Mouse (Mus musculus) ES-E14 (cell line): ENCODE measurements at regions not wholly inside any gene's neighbourhood (a gene's known extent, or its start where the extent isn't known, plus 50 kb on each side); places are given as distances from the start of the nearest gene placed in this dataset.
"Not testable (repeated sequence)": the region's sequence is repeated elsewhere in the genome, so short reads cannot be mapped to it uniquely, and the experiment has no call there.

Experiments used
- DNase-seq: peaks from one replicate; pipeline ENCODE4 v3.0.0-alpha.2; 2013; ENCODE audit warnings: low read depth, low spot score
- H3K27ac ChIP-seq: 2 replicates; pipeline ENCODE4 v1.5.1; 2012; ENCODE audit warnings: low read depth, mild to moderate bottlenecking, low read length, moderate library complexity, mixed read lengths; ENCODE audit not compliant: poor library complexity, insufficient read depth, severe bottlenecking
- H3K36me3 ChIP-seq: 2 replicates; pipeline ENCODE4 v1.6.1; 2012; ENCODE audit warnings: mild to moderate bottlenecking, low read length, moderate library complexity, mixed read lengths; ENCODE audit not compliant: control insufficient read depth, poor library complexity, insufficient read depth, severe bottlenecking
- H3K4me1 ChIP-seq, 2 experiments: fragments of 150-350 bp in 1 of 2; sonication (generic) in 1 of 2; 2 replicates each; pipeline ENCODE4 v1.6.1; 2012; ENCODE audit warnings: low read length in 2 of 2, mild to moderate bottlenecking in 1 of 2, mixed read lengths in 1 of 2; ENCODE audit not compliant: control insufficient read depth in 2 of 2, insufficient read depth in 2 of 2, poor library complexity in 1 of 2
- H3K4me3 ChIP-seq, 2 experiments: fragments of 150-350 bp in 1 of 2; sonication (generic) in 1 of 2; 2 replicates each; pipeline ENCODE4 v1.5.1; 2012; ENCODE audit warnings: low read length in 2 of 2, low read depth in 1 of 2, mild to moderate bottlenecking in 1 of 2, mixed read lengths in 1 of 2; ENCODE audit not compliant: insufficient read depth in 1 of 2, poor library complexity in 1 of 2, severe bottlenecking in 1 of 2
- H3K9ac ChIP-seq: 2 replicates; pipeline ENCODE4 v1.6.1; 2012; ENCODE audit warnings: low read depth, mild to moderate bottlenecking, low read length, mixed read lengths; ENCODE audit not compliant: poor library complexity, insufficient read depth, severe bottlenecking
- H3K9me3 ChIP-seq: fragments of 150-350 bp; sonication (generic); 2 replicates; pipeline ENCODE4 v1.6.1; 2012; ENCODE audit warnings: low read depth, mild to moderate bottlenecking, low read length; ENCODE audit not compliant: control insufficient read depth, insufficient read depth
- CHD2 ChIP-seq: IDR thresholded peaks from 2 replicates; pipeline ENCODE4 v1.6.1; 2014; ENCODE audit warnings: mild to moderate bottlenecking, low read depth, low read length, inconsistent platforms
- HCFC1 ChIP-seq: IDR thresholded peaks from 2 replicates; pipeline ENCODE4 v1.6.1; 2012; ENCODE audit warnings: low read length, inconsistent platforms, borderline replicate concordance; ENCODE audit not compliant: insufficient read depth
- MAFK ChIP-seq: IDR thresholded peaks from 2 replicates; pipeline ENCODE4 v1.6.1; 2014; ENCODE audit warnings: mild to moderate bottlenecking, low read depth, low read length, inconsistent platforms; ENCODE audit not compliant: insufficient read depth
- ZC3H11A ChIP-seq: IDR thresholded peaks from 2 replicates; pipeline ENCODE4 v1.6.1; 2012; ENCODE audit warnings: low read depth, mild to moderate bottlenecking, inconsistent platforms, low read length, borderline replicate concordance
- ZNF384 ChIP-seq: IDR thresholded peaks from 2 replicates; pipeline ENCODE4 v1.6.1; 2012; ENCODE audit warnings: low read depth, low read length, inconsistent platforms
- in situ Hi-C, 2 experiments: fragments of 600-800 bp; cut with MboI; formaldehyde crosslinking; loops; one replicate each; pipeline ENCODE4 v1.15.1; 2025; ENCODE audit warnings: low sequenced_read_pairs in 2 of 2, inconsistent platforms in 1 of 2; ENCODE audit not compliant: unreplicated experiment in 2 of 2

- TF ChIP-seq CHD2 (no peak), ZNF384 (no peak), ZC3H11A (no peak), HCFC1 (no peak), MAFK (no peak)
- in situ Hi-C loops = no loop called here
- H3K4me3 ChIP-seq = no peak overlapping the region
- no peak for DNase-seq
- no peaks in the 10 kb centered on the region for H3K9me3 ChIP-seq
- no peak overlapping the region for H3K9ac ChIP-seq
- H3K27ac ChIP-seq = no peak overlapping the region
- H3K36me3 ChIP-seq = no peaks in the 10 kb centered on the region
- H3K4me1 ChIP-seq = no peaks in the 10 kb centered on the region; a peak in 1 of 4 replicates
Measured at GRCm38 (mm10) chr4:131177889-131178288, 233.7 kb downstream of the Matn1 start.

DNA sequence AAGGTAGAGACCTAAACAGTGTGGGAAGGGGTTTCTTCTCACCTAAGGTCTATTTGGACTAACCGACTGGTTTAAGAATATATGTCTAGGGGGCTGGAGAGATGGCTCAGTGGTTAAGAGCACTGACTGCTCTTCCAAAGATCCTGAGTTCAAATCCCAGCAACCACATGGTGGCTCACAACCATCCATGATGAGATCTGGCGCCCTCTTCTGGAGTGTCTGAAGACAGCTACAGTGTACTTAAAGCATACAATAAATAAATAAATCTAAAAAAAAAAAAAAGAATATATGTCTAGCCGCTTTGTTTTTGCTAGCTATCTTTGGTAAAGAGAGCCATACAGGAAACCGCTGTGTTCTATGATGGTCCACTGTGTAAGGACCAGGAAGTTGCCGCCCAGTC lies 234.5 kb downstream of the Matn1 start:
- in situ Hi-C loops, H3K9me3 ChIP-seq, H3K9ac ChIP-seq, H3K36me3 ChIP-seq, H3K4me1 ChIP-seq, DNase-seq, H3K4me3 ChIP-seq, H3K27ac ChIP-seq: not testable (repeated sequence)

DNA sequence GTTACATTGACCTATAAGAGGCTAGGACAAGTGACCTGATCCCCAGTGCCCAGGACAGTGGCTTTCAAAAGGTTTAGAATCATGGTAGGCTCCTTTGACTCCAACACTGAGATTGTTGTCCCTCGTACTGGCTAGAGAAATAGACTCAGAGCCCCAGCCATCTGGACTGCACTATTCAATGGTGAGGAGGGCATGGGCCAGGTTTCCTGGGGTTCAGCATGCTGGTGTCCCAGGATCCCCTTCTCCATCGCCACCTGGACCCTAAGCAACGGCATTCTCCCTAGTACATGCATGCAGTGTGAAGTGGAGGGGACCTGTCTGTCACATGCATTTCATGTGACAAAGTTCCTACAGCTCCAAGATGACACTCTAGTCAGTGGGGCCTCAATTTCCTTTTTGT lies 243.9 kb downstream of the Matn1 start:
- Histone ChIP-seq H3K27ac (no peak overlapping the region), H3K9me3 (no peaks in the 10 kb centered on the region), H3K36me3 (no peaks in the 10 kb centered on the region), H3K9ac (no peak overlapping the region), H3K4me1 (no peaks in the 10 kb centered on the region), H3K4me3 (no peak overlapping the region)
- no peak for DNase-seq
- in situ Hi-C loops = no loop called here
- no peak for TF ChIP-seq ZNF384
- no peak for TF ChIP-seq MAFK
- TF ChIP-seq HCFC1 = no peak
- no peak for TF ChIP-seq CHD2
- no peak for TF ChIP-seq ZC3H11A

DNA sequence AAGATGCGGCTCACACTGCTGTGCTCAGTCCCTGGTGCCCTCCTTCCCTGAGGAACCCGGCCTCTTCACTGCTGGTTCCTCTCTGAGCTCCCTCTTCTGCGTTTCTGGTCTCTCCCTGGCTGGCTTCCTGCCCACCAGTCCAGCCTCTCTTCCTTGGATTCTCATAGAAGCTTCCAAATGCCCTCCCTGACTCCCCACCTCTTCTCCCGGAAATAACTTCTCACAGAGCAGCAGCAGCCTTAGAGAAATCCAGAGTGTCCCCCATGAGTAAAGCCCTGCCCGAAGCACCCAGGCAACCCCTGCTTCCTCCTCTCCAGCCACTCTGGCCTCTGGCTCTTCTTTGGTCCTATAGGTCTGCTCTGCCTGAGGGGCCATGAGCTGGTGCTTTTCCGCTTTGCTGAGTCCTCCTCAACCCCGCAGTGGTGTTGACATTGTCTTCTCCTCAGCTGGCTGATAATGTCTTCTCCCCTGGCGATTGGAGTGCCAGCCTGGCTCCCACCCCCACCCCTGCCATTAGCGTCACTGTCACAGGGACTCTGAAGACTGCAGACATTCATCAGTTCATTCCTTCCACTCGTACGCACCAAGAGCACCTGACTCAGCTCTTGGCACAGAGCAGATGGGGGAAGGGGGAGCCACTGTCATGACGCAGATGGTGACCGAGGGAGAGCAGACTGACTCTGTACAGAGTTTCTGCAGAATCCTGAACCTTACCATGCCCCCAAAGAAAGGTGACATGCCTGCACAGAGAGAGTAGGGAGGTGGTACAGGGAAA lies 247.1 kb downstream of the Matn1 start:
- H3K9ac ChIP-seq = no peak overlapping the region
- TF ChIP-seq ZC3H11A (no peak), HCFC1 (no peak), CHD2 (no peak), MAFK (no peak), ZNF384 (no peak)
- no peak overlapping the region for H3K4me3 ChIP-seq
- H3K36me3 ChIP-seq = no peaks in the 10 kb centered on the region
- in situ Hi-C loops = no loop called here
- no peak overlapping the region for H3K27ac ChIP-seq
- no peaks in the 10 kb centered on the region; a peak in 1 of 4 replicates for H3K4me1 ChIP-seq
- no peak for DNase-seq
- no peaks in the 10 kb centered on the region for H3K9me3 ChIP-seq

GRCm38 (mm10) chr4:131193900-131194419 lies 249.8 kb downstream of the Matn1 start:
- Histone ChIP-seq H3K4me1 (no peaks in the 10 kb centered on the region; a peak in 1 of 4 replicates), H3K9ac (no peak overlapping the region), H3K36me3 (no peaks in the 10 kb centered on the region), H3K4me3 (no peak overlapping the region), H3K9me3 (no peaks in the 10 kb centered on the region), H3K27ac (no peak overlapping the region)
- TF ChIP-seq ZC3H11A = no peak
- TF ChIP-seq MAFK = no peak
- TF ChIP-seq ZNF384 = no peak
- TF ChIP-seq CHD2 = no peak
- TF ChIP-seq HCFC1 = no peak
- in situ Hi-C loops = no loop called here
- DNase-seq = no peak
